Mouse (Mus musculus) hindbrain, postnatal 0 days (tissue): ENCODE results near the gene Spg11. TPM values are rescaled to one million over a fixed set of nuclear protein-coding genes. Genes with fewer than 3 reads are reported as not detected.

Experiments used
- ATAC-seq: fragments of 200-750 bp; cut with Nextera tagmentation; 2 replicates; pipeline ENCODE4 v1.8.0; 2017; ENCODE audit warnings: mild to moderate bottlenecking, moderate TSS enrichment, moderate library complexity
- DNase-seq: peaks from one replicate; pipeline ENCODE4 v3.0.0-alpha.2; 2015; ENCODE audit warnings: low spot score
- H3K27ac ChIP-seq: fragments of 300-500 bp; sonication (generic); 2 replicates; pipeline ENCODE4 v1.5.1; 2014; ENCODE audit warnings: mild to moderate bottlenecking
- H3K27me3 ChIP-seq: fragments of 300-500 bp; sonication (generic); 2 replicates; pipeline ENCODE4 v1.6.1; 2014; ENCODE audit warnings: low read length, mixed read lengths; ENCODE audit not compliant: insufficient read depth
- H3K36me3 ChIP-seq: fragments of 300-500 bp; sonication (generic); 2 replicates; pipeline ENCODE4 v1.6.1; 2014; ENCODE audit warnings: low read length, mixed read lengths; ENCODE audit not compliant: insufficient read depth
- H3K4me1 ChIP-seq: fragments of 300-500 bp; sonication (generic); 2 replicates; pipeline ENCODE4 v1.6.1; 2014; ENCODE audit warnings: antibody characterized with exemption, low read length, mixed read lengths; ENCODE audit not compliant: insufficient read depth
- H3K4me2 ChIP-seq: fragments of 300-500 bp; sonication (generic); 2 replicates; pipeline ENCODE4 v1.6.1; 2014; ENCODE audit warnings: low read depth, mild to moderate bottlenecking, low read length, moderate library complexity, mixed read lengths
- H3K4me3 ChIP-seq: fragments of 300-500 bp; sonication (generic); 2 replicates; pipeline ENCODE4 v1.5.1; 2014; ENCODE audit warnings: low read length
- H3K9ac ChIP-seq: fragments of 300-500 bp; sonication (generic); replicated peaks from 2 replicates; pipeline ENCODE4 v1.6.1; 2014; ENCODE audit warnings: mild to moderate bottlenecking, low read length, moderate library complexity, mixed read lengths
- H3K9me3 ChIP-seq: fragments of 300-500 bp; sonication (generic); 2 replicates; pipeline ENCODE4 v1.6.1; 2016; ENCODE audit warnings: low read length, mixed read lengths
- CTCF ChIP-seq: IDR thresholded peaks from 2 replicates; pipeline ENCODE4 v1.5.1; 2016; ENCODE audit warnings: antibody characterized with exemption, control low read depth, low read depth
- WGBS: fragments of 180-500 bp; shearing (Covaris S2); extraction: QIAGEN DNeasy Blood & Tissue Kit; methylation state at CpG from one replicate; pipeline ENCODE4 v1.1.7; 2014; 5-methylcytosine and 5-hydroxymethylcytosine counted together
- polyA plus RNA-seq: library from polyadenylated mRNA; unstranded; fragments of >200 nt; fragmentation: Nextera tagmentation; extraction: Ambion mirVana; gene quantifications from 2 replicates; pipeline ENCODE4 v1.2.1, GENCODE M21; 2015
- total RNA-seq: library from RNA; depleted of rRNA; stranded (reverse); fragments of >200 nt; gene quantifications from 2 replicates; pipeline ENCODE4 v1.2.3, GENCODE M21; 2014

Gene Spg11
- total and polyA plus RNA-seq, 2 experiments from 2014 or later: 4.3 to 21.9 TPM

DNA sequence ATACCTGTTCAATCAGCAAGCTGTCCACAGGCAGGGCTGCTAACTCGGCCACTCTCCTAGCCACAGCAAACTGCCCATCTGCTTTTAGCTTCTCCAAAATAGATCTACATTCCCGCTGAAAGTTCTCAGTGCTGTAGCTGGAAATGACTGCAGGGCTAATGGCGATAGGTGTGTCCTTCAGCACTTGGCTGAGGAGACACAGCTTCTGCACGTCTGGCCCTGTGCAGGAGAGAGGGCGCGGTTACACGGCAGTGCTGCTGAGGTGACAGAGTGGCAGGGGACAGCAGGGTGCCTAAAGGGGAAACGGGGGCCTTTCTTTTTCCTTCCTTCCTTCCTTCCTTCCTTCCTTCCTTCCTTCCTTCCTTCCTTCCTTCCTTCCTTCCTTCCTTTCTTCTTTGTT is 51.9 kb downstream of the Spg11 start:
- H3K4me2 ChIP-seq: no peak overlapping the region
- ATAC-seq: no peak
- H3K27me3 ChIP-seq: no peaks in the 10 kb centered on the region
- no peak overlapping the region for H3K4me3 ChIP-seq
- 84% methylated on average over 8 of the region's 8 CpGs for WGBS
- no peak overlapping the region for H3K27ac ChIP-seq
- no peak for TF ChIP-seq CTCF
- no peaks in the 10 kb centered on the region for H3K4me1 ChIP-seq
- no peak for DNase-seq
- H3K36me3 ChIP-seq: peaks cover 28% of the 10 kb centered on the region; the same call in 1 of the 2 replicates
- no peak overlapping the region for H3K9ac ChIP-seq
- H3K9me3 ChIP-seq: no peaks in the 10 kb centered on the region

DNA sequence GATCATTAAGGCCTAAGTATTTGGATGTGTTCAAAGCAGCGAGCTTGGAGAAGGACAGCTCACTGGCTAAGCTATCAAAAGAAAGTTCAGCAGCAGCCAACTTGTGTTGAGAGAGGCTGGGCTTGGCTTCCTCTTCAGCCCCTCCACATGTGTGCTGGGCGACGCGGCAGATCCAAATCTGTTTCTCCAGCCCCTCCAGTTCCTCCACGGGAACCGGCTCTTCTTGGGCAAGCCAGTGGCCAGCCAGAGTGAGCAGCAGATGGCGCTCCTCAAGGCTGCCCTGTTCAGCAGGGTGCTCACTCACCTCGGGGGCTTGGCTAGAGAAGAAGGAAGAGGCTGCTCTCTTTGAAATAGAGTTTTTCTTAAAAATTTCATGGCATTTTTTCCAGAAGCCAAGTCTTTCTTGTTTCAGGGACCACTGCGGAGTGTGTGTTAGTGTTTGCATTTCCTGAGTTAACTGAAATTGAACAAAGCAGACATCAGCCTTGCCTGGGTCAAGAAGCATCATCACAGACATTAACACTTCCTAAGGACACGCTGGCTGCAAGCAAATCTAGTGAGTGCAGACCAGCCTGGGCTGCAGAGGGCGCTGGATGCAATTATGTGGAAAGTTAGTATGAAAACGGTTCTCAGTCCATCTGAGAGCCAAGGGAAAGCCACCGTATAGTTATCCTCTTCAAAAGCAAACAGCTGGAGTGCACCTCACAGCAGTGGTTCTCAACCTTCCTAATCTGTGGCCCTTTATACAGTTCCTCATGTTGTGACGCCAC is 52.8 kb downstream of the Spg11 start:
- Histone ChIP-seq H3K9me3 (no peaks in the 10 kb centered on the region), H3K27me3 (no peaks in the 10 kb centered on the region), H3K4me2 (no peak overlapping the region), H3K9ac (no peak overlapping the region), H3K4me3 (no peak overlapping the region), H3K27ac (no peak overlapping the region), H3K36me3 (peaks cover 20% of the 10 kb centered on the region; the same call in 1 of the 2 replicates), H3K4me1 (no peaks in the 10 kb centered on the region)
- ATAC-seq (peak; percentile 69), DNase-seq (peak; percentile 61)
- WGBS: 44% methylated on average over 14 of the region's 14 CpGs
- peak; percentile 57 for TF ChIP-seq CTCF

GRCm38 (mm10) chr2:122059365-122060115 is 58.6 kb downstream of the Spg11 start:
- no peak for ATAC-seq
- H3K36me3 ChIP-seq: peaks cover 19% of the 10 kb centered on the region; the same call in 1 of the 2 replicates

GRCm38 (mm10) chr2:122043926-122044325 is 74.3 kb downstream of the Spg11 start:
- Histone ChIP-seq H3K27me3 (no peaks in the 10 kb centered on the region), H3K4me1 (no peaks in the 10 kb centered on the region), H3K4me2 (no peak overlapping the region), H3K27ac (no peak overlapping the region), H3K4me3 (no peak overlapping the region), H3K36me3 (peaks cover 7% of the 10 kb centered on the region; the same call in 1 of the 2 replicates), H3K9me3 (no peaks in the 10 kb centered on the region), H3K9ac (no peak overlapping the region)
- ATAC-seq (no peak), DNase-seq (no peak)
- no peak for TF ChIP-seq CTCF

More at GRCm38 (mm10) chr2:122059365-122060115, 58.6 kb downstream of the Spg11 start:
- Histone ChIP-seq H3K4me2 (no peak overlapping the region), H3K27ac (no peak overlapping the region), H3K4me3 (no peak overlapping the region), H3K9me3 (no peaks in the 10 kb centered on the region), H3K4me1 (no peaks in the 10 kb centered on the region), H3K9ac (no peak overlapping the region), H3K27me3 (no peaks in the 10 kb centered on the region)
- DNase-seq: peak; percentile 13
- 66% methylated on average over 11 of the region's 11 CpGs for WGBS
- no peak for TF ChIP-seq CTCF

- TF ChIP-seq CTCF: no peak
- Histone ChIP-seq H3K9ac (no peak overlapping the region), H3K4me1 (no peaks in the 10 kb centered on the region), H3K4me2 (no peak overlapping the region), H3K27me3 (no peaks in the 10 kb centered on the region), H3K27ac (no peak overlapping the region), H3K9me3 (no peaks in the 10 kb centered on the region), H3K36me3 (no peaks in the 10 kb centered on the region), H3K4me3 (no peak overlapping the region)
- ATAC-seq (no peak), DNase-seq (no peak)
- WGBS: 96% methylated on average over 3 of the region's 3 CpGs
Measured at GRCm38 (mm10) chr2:122036064-122036463, 82.1 kb downstream of the Spg11 start.

DNA sequence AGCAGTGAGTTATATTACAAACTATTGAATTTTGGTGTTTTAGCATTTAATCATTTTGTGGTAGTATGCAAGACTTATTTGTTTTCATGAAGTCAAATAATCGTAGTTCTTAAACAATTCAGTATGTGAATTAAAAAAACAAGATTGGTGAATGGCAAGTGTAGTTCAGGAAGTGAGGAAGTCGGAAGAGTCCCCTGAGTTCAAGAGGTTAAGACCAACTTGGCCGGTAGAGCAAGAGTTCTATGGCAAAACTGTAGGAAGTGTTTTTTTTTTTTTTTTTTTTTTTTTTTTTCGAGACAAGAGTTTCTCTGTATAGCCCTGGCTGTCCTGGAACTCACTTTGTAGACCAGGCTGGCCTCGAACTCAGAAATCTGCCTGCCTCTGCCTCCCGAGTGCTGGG is 86.2 kb downstream of the Spg11 start:
- DNase-seq (no peak), ATAC-seq (no peak)
- Histone ChIP-seq H3K36me3 (no peaks in the 10 kb centered on the region), H3K9me3 (no peaks in the 10 kb centered on the region), H3K4me2 (no peak overlapping the region), H3K4me1 (peaks cover 6% of the 10 kb centered on the region), H3K9ac (no peak overlapping the region), H3K4me3 (no peak overlapping the region), H3K27ac (no peak overlapping the region), H3K27me3 (no peaks in the 10 kb centered on the region)
- 85% methylated on average over 6 of the region's 6 CpGs for WGBS
- no peak for TF ChIP-seq CTCF
